Mouse (Mus musculus): ENCODE data around the gene Tmem256. TPM values are rescaled to one million over a fixed set of nuclear protein-coding genes. Genes with fewer than 3 reads are reported as not detected.

Gene Tmem256
- 285 and 287 TPM in 2 replicates for polyA plus RNA-seq (2014; fragmentation: Nextera tagmentation; extraction: Ambion mirVana)

DNA sequence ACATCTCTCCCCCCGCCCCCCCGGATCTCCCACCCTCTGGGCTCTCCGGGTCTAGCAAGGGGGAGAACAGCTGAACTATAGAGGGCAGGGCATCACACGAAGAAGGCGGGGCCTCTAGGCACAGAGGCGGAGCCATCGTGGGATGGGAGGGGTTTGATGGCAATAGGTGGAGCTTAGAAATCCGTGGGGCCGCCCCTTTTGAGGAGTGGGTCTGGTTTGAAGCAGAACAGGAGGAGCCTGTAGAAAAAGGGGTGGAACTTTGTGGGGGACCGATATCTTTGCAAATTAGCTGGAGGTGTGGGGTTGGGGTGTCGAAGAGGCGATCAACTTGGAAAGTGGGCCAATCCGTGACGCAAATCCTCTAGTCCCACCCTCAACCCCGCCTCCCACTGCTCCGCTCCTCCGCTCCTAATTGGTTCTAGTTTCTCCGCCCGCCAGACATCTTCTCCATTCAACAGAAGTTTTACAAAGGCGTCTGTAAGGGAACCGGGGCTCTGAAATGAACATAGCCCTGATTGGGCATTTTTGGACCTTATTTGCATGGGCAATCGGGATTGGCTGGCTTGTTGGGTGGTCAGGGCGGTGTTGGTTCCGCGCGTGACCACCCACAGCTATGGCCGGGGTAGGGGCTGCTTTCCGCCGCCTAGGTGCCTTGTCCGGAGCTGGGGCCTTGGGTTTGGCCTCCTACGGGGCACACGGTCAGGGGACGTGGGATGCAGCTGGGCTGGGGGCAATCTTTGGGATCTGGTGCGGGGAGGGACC lies at the start of gene Tmem256:
TSS of gene Tmem256 (plus strand) at position 563 of the 762 bp plus-strand sequence.
- peak within 1 kb of the TSS; percentile 87 for H3K4me2 ChIP-seq
- H3K27me3 ChIP-seq (ENCODE audit: control insufficient read depth, insufficient read depth, low read length): peaks cover 8% of the 10 kb centered on the region; the same call in 1 of the 2 replicates
- DNase-seq (ENCODE audit: low spot score, missing footprints) (peak; percentile 100), ATAC-seq (ENCODE audit: low FRiP score) (peak; percentile 87)
- H3K4me1 ChIP-seq (ENCODE audit: control insufficient read depth, insufficient read depth, low read length): peaks cover 38% of the 10 kb centered on the region
- H3K9me3 ChIP-seq (ENCODE audit: control insufficient read depth, low read length): no peaks in the 10 kb centered on the region
- peak within 1 kb of the TSS; percentile 62 for H3K4me3 ChIP-seq (ENCODE audit: low read depth, low read length)
- peaks cover 2% of the 10 kb centered on the region; the same call in 1 of the 2 replicates for H3K36me3 ChIP-seq (ENCODE audit: control insufficient read depth, insufficient read depth, low read length)
- H3K9ac ChIP-seq (ENCODE audit: low read length): peak within 1 kb of the TSS; percentile 90
- WGBS: under 1% methylated on average over 34 of the region's 34 CpGs
- H3K27ac ChIP-seq (ENCODE audit: low read depth, low read length): peak within 1 kb of the TSS; percentile 73

DNA sequence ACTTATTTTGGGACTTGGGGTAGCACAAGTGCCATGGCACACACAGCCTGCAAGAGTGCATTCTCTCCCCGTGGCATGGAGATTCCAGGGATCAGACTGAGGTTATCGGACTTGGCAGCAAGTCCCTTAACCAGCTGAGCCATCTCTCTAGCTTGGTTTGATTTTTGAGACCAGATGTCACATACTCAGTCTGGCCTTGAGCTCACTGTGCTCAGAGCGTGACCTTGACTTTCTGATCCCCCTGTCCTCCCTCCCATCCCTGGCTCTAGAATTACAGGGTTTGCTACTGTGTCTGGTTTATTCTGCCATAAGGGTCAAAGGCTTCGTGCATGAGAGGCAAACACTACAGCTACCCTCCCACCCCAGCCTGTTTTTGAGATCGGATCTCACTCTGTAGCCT lies 48.9 kb upstream of the Tmem256 start:
- Histone ChIP-seq H3K4me3 (ENCODE audit: low read depth, low read length) (no peak overlapping the region), H3K36me3 (ENCODE audit: control insufficient read depth, insufficient read depth, low read length) (no peaks in the 10 kb centered on the region), H3K9me3 (ENCODE audit: control insufficient read depth, low read length) (no peaks in the 10 kb centered on the region), H3K9ac (ENCODE audit: low read length) (no peak overlapping the region), H3K4me1 (ENCODE audit: control insufficient read depth, insufficient read depth, low read length) (no peaks in the 10 kb centered on the region), H3K4me2 (no peak overlapping the region), H3K27ac (ENCODE audit: low read depth, low read length) (no peak overlapping the region), H3K27me3 (ENCODE audit: control insufficient read depth, insufficient read depth, low read length) (no peaks in the 10 kb centered on the region)
- WGBS: 76% methylated on average over 5 of the region's 5 CpGs
- ATAC-seq (ENCODE audit: low FRiP score) (no peak), DNase-seq (ENCODE audit: low spot score, missing footprints) (no peak)

DNA sequence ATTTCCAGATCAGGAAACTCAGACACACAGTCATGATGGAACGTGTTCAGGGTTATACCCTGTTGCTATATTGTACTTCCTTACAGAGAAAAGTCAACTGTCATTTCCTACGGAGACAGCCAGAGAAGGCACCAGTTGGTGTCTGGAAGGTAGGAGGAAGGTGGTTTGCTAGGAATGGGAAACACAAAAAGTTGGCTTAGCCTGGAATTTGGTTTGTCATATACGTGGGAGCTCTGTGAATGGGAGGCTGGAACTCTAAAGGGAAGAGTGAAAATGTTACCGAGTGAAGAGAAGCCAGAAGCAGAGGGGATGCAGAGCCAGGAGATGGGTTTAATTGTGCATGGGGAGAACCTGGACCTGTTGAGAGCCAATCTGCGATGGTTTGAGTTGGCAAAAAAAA lies 46.9 kb upstream of the Tmem256 start:
- no peak overlapping the region for H3K27ac ChIP-seq (ENCODE audit: low read depth, low read length)
- H3K9me3 ChIP-seq (ENCODE audit: control insufficient read depth, low read length): no peaks in the 10 kb centered on the region
- WGBS: 71% methylated on average over 5 of the region's 5 CpGs
- H3K9ac ChIP-seq (ENCODE audit: low read length): no peak overlapping the region
- ATAC-seq (ENCODE audit: low FRiP score) (no peak), DNase-seq (ENCODE audit: low spot score, missing footprints) (no peak)
- peaks cover 5% of the 10 kb centered on the region for H3K27me3 ChIP-seq (ENCODE audit: control insufficient read depth, insufficient read depth, low read length)
- H3K4me1 ChIP-seq (ENCODE audit: control insufficient read depth, insufficient read depth, low read length): peaks cover 4% of the 10 kb centered on the region; the same call in 1 of the 2 replicates
- H3K4me2 ChIP-seq: no peak overlapping the region
- no peaks in the 10 kb centered on the region for H3K36me3 ChIP-seq (ENCODE audit: control insufficient read depth, insufficient read depth, low read length)
- no peak overlapping the region for H3K4me3 ChIP-seq (ENCODE audit: low read depth, low read length)

DNA sequence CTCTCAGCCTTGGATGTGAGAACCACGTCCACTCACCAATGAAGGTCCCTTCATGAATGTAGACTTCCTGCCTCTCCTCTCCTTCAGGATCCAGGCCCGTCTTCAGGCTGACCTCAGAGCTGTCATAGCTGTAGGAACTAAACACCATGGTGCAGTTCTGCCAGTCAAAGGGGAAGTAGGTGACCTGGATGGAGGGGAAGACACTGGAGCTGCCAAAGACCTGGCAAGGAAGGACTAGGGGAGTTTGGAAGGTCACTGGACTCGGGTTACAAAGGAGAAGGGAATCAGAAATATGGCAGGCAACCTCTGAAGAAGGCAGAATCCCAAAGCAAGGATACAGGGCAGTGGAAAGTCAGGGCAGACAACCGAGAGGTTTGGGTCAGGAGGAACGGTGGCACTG lies 44.9 kb upstream of the Tmem256 start:
- Histone ChIP-seq H3K9ac (ENCODE audit: low read length) (no peak overlapping the region), H3K36me3 (ENCODE audit: control insufficient read depth, insufficient read depth, low read length) (no peaks in the 10 kb centered on the region), H3K27ac (ENCODE audit: low read depth, low read length) (no peak overlapping the region), H3K9me3 (ENCODE audit: control insufficient read depth, low read length) (no peaks in the 10 kb centered on the region), H3K27me3 (ENCODE audit: control insufficient read depth, insufficient read depth, low read length) (peaks cover 11% of the 10 kb centered on the region), H3K4me3 (ENCODE audit: low read depth, low read length) (no peak overlapping the region), H3K4me1 (ENCODE audit: control insufficient read depth, insufficient read depth, low read length) (peaks cover 4% of the 10 kb centered on the region; the same call in 1 of the 2 replicates), H3K4me2 (no peak overlapping the region)
- peak; percentile 70 for DNase-seq (ENCODE audit: low spot score, missing footprints)
- WGBS: 62% methylated on average over 5 of the region's 5 CpGs
- ATAC-seq (ENCODE audit: low FRiP score): no peak

DNA sequence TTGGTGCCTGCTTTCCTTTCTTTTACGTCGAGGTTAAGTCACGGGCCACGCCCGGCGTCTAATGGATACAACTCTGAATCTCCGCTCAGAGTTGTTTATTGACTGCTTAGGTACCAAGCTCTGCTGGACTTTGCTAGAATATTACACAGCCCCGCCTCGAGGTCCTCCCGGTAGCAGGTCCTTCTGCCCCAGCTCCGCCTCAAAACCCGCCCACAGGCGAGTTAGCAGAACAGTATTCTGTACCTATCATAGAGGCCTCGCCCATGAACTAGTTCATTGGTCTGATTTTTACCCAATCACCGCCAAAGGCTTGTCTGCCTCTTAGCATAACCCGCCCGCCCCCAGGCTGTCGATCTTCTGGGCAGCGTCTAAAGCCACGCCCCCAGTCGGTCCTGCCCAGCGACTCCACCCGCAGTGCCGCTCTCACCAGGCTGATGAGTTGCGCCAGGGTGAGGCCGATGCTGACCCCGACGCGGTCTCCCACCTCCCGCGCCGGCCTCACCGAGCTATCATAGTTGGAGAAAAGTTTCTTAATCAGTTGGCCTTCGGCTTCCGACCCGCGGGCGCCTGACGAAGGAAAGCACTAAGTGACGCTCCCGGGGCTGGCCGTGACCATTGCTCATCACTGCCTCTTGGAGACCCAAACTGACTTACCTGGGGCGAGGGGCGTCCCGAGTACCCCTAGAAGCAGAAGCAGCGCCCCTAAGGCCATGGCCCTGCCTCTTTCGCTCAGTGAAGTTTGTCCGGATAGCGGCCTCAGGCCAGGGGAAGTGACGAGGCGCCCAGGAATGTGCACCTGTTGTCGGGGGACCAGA lies 42.9 kb upstream of the Tmem256 start, which contains the start of gene Chrnb1:
TSS of gene Chrnb1 (minus strand) at position 776 of the 815 bp plus-strand sequence.
- Histone ChIP-seq H3K9me3 (ENCODE audit: control insufficient read depth, low read length) (no peaks in the 10 kb centered on the region), H3K4me3 (ENCODE audit: low read depth, low read length) (peak within 1 kb of the TSS; percentile 31), H3K4me2 (peak within 1 kb of the TSS; percentile 76), H3K27me3 (ENCODE audit: control insufficient read depth, insufficient read depth, low read length) (peaks cover 11% of the 10 kb centered on the region), H3K9ac (ENCODE audit: low read length) (peak within 1 kb of the TSS; percentile 49; the same call in 1 of the 2 replicates), H3K27ac (ENCODE audit: low read depth, low read length) (no peak within 1 kb of the TSS), H3K36me3 (ENCODE audit: control insufficient read depth, insufficient read depth, low read length) (no peaks in the 10 kb centered on the region), H3K4me1 (ENCODE audit: control insufficient read depth, insufficient read depth, low read length) (peaks cover 20% of the 10 kb centered on the region)
- peak; percentile 95 for DNase-seq (ENCODE audit: low spot score, missing footprints)
- 2% methylated on average over 52 of the region's 52 CpGs for WGBS
- ATAC-seq (ENCODE audit: low FRiP score): peak; percentile 93

DNA sequence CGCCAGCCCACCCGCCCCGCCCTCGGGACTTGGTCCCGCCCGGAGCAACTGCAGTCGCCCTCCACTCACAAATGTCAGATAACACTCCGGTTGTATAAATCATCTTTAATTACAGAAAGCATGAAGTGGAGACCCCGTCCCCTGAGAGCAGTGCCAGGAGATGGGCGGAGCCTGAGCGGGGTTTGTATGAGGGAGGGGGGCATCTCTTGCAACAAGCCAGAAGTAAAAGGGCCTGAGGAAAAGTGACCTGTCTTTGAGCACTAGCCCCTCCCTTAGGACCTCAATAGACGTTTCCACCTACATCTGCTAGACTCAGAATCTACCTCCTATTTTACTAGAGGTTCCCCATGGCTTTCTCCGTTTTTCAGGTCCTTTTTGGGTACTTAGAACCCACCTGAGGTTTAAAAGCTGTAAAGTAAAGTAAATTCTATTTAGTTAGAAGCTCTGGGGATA lies 42.3 kb upstream of the Tmem256 start:
- DNase-seq (ENCODE audit: low spot score, missing footprints) (no peak), ATAC-seq (ENCODE audit: low FRiP score) (no peak)
- Histone ChIP-seq H3K36me3 (ENCODE audit: control insufficient read depth, insufficient read depth, low read length) (no peaks in the 10 kb centered on the region), H3K9ac (ENCODE audit: low read length) (peak overlapping the region; percentile 49; the same call in 1 of the 2 replicates), H3K9me3 (ENCODE audit: control insufficient read depth, low read length) (no peaks in the 10 kb centered on the region), H3K4me1 (ENCODE audit: control insufficient read depth, insufficient read depth, low read length) (peaks cover 21% of the 10 kb centered on the region), H3K27me3 (ENCODE audit: control insufficient read depth, insufficient read depth, low read length) (peaks cover 12% of the 10 kb centered on the region), H3K27ac (ENCODE audit: low read depth, low read length) (no peak overlapping the region), H3K4me2 (peak overlapping the region; percentile 76), H3K4me3 (ENCODE audit: low read depth, low read length) (peak overlapping the region; percentile 31)
- WGBS: 2% methylated on average over 13 of the region's 13 CpGs

DNA sequence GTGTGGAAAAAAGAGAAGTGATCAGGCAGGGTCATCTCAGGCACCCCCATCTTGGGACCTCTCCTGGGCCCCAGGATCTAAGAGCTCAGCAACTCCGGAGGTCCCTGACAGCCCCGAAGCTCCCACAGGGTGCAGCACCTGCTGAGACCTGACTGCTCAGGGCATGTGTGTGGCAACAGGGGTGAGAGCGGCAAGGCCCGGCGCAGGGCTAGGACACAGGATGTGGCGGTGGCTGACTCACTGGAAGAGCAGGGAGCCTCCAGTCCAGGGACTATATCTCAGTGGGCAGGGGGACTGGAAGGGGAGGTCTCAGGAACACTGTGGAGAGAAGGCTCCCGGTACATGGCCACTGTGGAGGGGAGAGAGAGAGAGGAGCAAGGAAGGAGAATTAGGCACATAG lies 40.4 kb upstream of the Tmem256 start:
- Histone ChIP-seq H3K36me3 (ENCODE audit: control insufficient read depth, insufficient read depth, low read length) (no peaks in the 10 kb centered on the region), H3K4me3 (ENCODE audit: low read depth, low read length) (no peak overlapping the region), H3K27me3 (ENCODE audit: control insufficient read depth, insufficient read depth, low read length) (peaks cover 31% of the 10 kb centered on the region), H3K9ac (ENCODE audit: low read length) (no peak overlapping the region), H3K27ac (ENCODE audit: low read depth, low read length) (no peak overlapping the region), H3K4me2 (no peak overlapping the region), H3K4me1 (ENCODE audit: control insufficient read depth, insufficient read depth, low read length) (peaks cover 38% of the 10 kb centered on the region), H3K9me3 (ENCODE audit: control insufficient read depth, low read length) (no peaks in the 10 kb centered on the region)
- DNase-seq (ENCODE audit: low spot score, missing footprints) (no peak), ATAC-seq (ENCODE audit: low FRiP score) (no peak)
- 79% methylated on average over 7 of the region's 7 CpGs for WGBS

DNA sequence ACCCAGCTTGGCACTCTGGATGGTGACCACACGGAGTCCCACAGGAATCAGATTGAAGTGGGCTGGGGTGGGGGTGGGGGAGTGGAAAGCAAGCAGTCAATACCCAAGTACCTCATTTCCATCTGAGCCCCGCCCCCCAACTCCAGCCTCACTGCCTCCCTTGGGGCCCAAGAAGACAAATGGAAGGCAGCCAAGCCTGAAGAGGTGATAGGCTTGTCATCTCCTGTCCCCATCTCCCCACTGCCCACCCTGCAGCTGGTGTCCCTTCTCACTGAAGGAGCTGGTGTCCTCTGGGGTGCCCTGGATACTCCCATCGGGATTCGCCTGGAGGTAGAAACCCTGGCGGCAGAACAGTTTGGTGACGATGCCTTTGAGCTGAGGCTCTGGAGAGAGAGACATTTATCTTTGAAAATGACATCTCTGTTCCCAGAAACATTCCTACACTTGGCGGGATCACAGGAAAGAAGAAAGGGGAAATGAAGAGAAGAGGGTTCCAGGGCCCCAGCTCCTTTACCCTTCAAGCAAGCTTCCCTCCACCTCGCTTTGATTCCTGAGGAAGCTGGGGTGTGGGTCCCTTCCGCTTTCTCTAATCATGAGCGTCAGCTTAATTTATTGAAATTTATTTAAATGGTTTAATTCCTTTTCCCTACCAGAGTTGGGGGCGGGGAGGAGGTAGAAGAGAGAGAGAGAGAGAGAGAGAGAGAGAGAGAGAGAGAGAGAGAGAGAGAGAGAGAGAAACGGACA lies 38.7 kb upstream of the Tmem256 start:
- peak overlapping the region; percentile 92 for H3K4me2 ChIP-seq
- H3K9ac ChIP-seq (ENCODE audit: low read length): peak overlapping the region; percentile 76
- no peaks in the 10 kb centered on the region for H3K36me3 ChIP-seq (ENCODE audit: control insufficient read depth, insufficient read depth, low read length)
- H3K4me3 ChIP-seq (ENCODE audit: low read depth, low read length): peak overlapping the region; percentile 43
- peaks cover 54% of the 10 kb centered on the region for H3K4me1 ChIP-seq (ENCODE audit: control insufficient read depth, insufficient read depth, low read length)
- peak; percentile 91 for DNase-seq (ENCODE audit: low spot score, missing footprints)
- WGBS: 32% methylated on average over 10 of the region's 12 CpGs
- H3K27ac ChIP-seq (ENCODE audit: low read depth, low read length): peak overlapping the region; percentile 67
- ATAC-seq (ENCODE audit: low FRiP score): no peak
- H3K9me3 ChIP-seq (ENCODE audit: control insufficient read depth, low read length): no peaks in the 10 kb centered on the region
- H3K27me3 ChIP-seq (ENCODE audit: control insufficient read depth, insufficient read depth, low read length): peaks cover 44% of the 10 kb centered on the region

All from midbrain, embryonic 11.5 days (tissue).